Mouse (Mus musculus): Measurements from ENCODE around the gene Ascc1. TPM values are rescaled to one million over a fixed set of nuclear protein-coding genes. Genes with fewer than 3 reads are reported as not detected.
"Not testable (repeated sequence)": the region's sequence is repeated elsewhere in the genome, so short reads cannot be mapped to it uniquely, and the experiment has no call there.

Ascc1 gene
- polyA plus RNA-seq, 1 experiment = 52.9 TPM

- no peaks in the 10 kb centered on the region for H3K4me1 ChIP-seq (ENCODE audit: control insufficient read depth, insufficient read depth, low read length)
- TF ChIP-seq EP300 (IDR thresholded peaks at IDR 0.05; ENCODE audit: insufficient read depth, low read depth, low read length) (no peak), POLR2A (IDR thresholded peaks at IDR 0.05; ENCODE audit: insufficient read depth, low read length) (no peak), CTCF (IDR thresholded peaks at IDR 0.05; ENCODE audit: low read depth, low read length) (no peak)
- H3K4me3 ChIP-seq (ENCODE audit: low read depth, low read length) = no peak overlapping the region
- H3K9me3 ChIP-seq (replicated peaks; ENCODE audit: control insufficient read depth, insufficient read depth, low read length, poor library complexity, severe bottlenecking) = no peaks in the 10 kb centered on the region
- peaks cover 18% of the 10 kb centered on the region for H3K36me3 ChIP-seq (ENCODE audit: control insufficient read depth, insufficient read depth, low read length, poor library complexity, severe bottlenecking)
- no peak overlapping the region for H3K9ac ChIP-seq (ENCODE audit: low read depth, poor library complexity, severe bottlenecking)
- no peaks in the 10 kb centered on the region for H3K27me3 ChIP-seq (ENCODE audit: control insufficient read depth, insufficient read depth, low read length, poor library complexity, severe bottlenecking)
- no peak overlapping the region for H3K27ac ChIP-seq (ENCODE audit: insufficient read depth, low read length)
These were observed 12.2 kb upstream of the Ascc1 start for GRCm38 (mm10) chr10:59990393-59990792.

- H3K36me3 ChIP-seq (ENCODE audit: control insufficient read depth, insufficient read depth, low read length, poor library complexity, severe bottlenecking) = peaks cover 20% of the 10 kb centered on the region
- no peaks in the 10 kb centered on the region for H3K4me1 ChIP-seq (ENCODE audit: control insufficient read depth, insufficient read depth, low read length)
- TF ChIP-seq POLR2A (IDR thresholded peaks at IDR 0.05; ENCODE audit: insufficient read depth, low read length) = no peak
- no peaks in the 10 kb centered on the region for H3K27me3 ChIP-seq (ENCODE audit: control insufficient read depth, insufficient read depth, low read length, poor library complexity, severe bottlenecking)
- no peak overlapping the region for H3K9ac ChIP-seq (ENCODE audit: low read depth, poor library complexity, severe bottlenecking)
- no peaks in the 10 kb centered on the region for H3K9me3 ChIP-seq (replicated peaks; ENCODE audit: control insufficient read depth, insufficient read depth, low read length, poor library complexity, severe bottlenecking)
- no peak overlapping the region for H3K27ac ChIP-seq (ENCODE audit: insufficient read depth, low read length)
- H3K4me3 ChIP-seq (ENCODE audit: low read depth, low read length) = no peak overlapping the region
These were observed 11.2 kb upstream of the Ascc1 start for GRCm38 (mm10) chr10:59991262-59991880.

DNA sequence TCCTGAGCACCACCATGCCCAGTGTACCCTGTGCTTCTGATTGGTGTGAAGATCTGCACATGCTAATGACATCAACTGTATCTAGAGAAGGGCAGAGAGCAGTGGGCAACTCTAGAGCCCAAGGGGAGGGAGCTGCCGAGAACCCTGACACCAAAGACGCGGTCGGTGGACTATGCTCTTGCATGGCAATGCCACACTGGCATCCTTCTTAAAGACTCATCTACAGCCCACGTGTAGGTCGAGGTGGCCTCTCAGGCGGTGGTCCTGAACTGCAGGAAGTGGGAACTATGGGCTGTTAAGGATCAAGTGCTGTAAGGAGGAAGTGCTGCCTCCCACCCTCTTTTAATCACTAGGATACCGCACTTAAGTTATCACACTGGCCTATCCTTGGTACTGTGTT lies 10.6 kb upstream of the Ascc1 start:
- no peak overlapping the region for H3K9ac ChIP-seq (ENCODE audit: low read depth, poor library complexity, severe bottlenecking)
- no peaks in the 10 kb centered on the region for H3K4me1 ChIP-seq (ENCODE audit: control insufficient read depth, insufficient read depth, low read length)
- H3K9me3 ChIP-seq (replicated peaks; ENCODE audit: control insufficient read depth, insufficient read depth, low read length, poor library complexity, severe bottlenecking) = no peaks in the 10 kb centered on the region
- no peaks in the 10 kb centered on the region for H3K27me3 ChIP-seq (ENCODE audit: control insufficient read depth, insufficient read depth, low read length, poor library complexity, severe bottlenecking)
- H3K36me3 ChIP-seq (ENCODE audit: control insufficient read depth, insufficient read depth, low read length, poor library complexity, severe bottlenecking) = peaks cover 20% of the 10 kb centered on the region
- TF ChIP-seq POLR2A (IDR thresholded peaks at IDR 0.05; ENCODE audit: insufficient read depth, low read length) (no peak), CTCF (IDR thresholded peaks at IDR 0.05; ENCODE audit: low read depth, low read length) (no peak), EP300 (IDR thresholded peaks at IDR 0.05; ENCODE audit: insufficient read depth, low read depth, low read length) (no peak)
- H3K27ac ChIP-seq (ENCODE audit: insufficient read depth, low read length) = no peak overlapping the region
- H3K4me3 ChIP-seq (ENCODE audit: low read depth, low read length) = no peak overlapping the region

DNA sequence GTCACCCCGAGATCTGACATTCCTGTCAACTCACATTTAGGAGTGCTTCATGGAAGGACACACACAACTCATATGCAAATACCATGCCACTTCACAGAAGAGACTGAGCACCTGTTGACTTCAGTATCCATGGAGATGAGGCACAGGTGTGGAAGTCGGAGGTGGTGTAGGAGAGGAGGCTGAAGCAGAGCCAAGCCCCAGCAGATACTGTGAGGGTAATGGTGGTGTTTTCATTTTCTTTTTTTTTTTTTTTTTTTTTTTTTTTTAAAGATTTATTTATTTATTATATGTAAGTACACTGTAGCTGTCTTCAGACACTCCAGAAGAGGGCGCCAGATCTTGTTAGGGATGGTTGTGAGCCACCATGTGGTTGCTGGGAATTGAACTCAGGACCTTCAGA lies 8.8 kb upstream of the Ascc1 start:
- peaks cover 10% of the 10 kb centered on the region for H3K36me3 ChIP-seq (ENCODE audit: control insufficient read depth, insufficient read depth, low read length, poor library complexity, severe bottlenecking)
- not testable (repeated sequence) for H3K9ac ChIP-seq (ENCODE audit: low read depth, poor library complexity, severe bottlenecking); H3K9me3 ChIP-seq (replicated peaks; ENCODE audit: control insufficient read depth, insufficient read depth, low read length, poor library complexity, severe bottlenecking); H3K4me3 ChIP-seq (ENCODE audit: low read depth, low read length); H3K27me3 ChIP-seq (ENCODE audit: control insufficient read depth, insufficient read depth, low read length, poor library complexity, severe bottlenecking); H3K4me1 ChIP-seq (ENCODE audit: control insufficient read depth, insufficient read depth, low read length); H3K27ac ChIP-seq (ENCODE audit: insufficient read depth, low read length)

DNA sequence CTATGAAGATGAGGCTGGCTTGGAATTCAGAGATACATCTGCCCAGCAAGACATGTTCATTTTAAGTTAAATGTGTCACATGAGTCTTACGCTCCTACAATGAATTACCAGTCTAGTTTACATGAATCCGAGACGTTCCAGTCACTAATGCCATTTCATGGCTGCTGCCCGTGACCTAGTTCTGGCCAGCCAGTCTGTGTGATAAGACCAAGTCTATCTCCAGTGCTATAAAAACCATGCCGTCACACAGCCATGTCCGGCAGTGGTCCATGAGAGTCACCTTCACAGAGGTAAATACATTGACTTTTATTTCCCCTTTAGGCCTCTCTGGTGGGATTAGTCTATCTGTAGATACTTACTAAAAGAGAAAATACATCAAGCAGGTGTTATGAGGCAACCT lies 6.7 kb upstream of the Ascc1 start:
- TF ChIP-seq EP300 (IDR thresholded peaks at IDR 0.05; ENCODE audit: insufficient read depth, low read depth, low read length) = no peak
- no peak for TF ChIP-seq POLR2A (IDR thresholded peaks at IDR 0.05; ENCODE audit: insufficient read depth, low read length)
- Histone ChIP-seq H3K4me3 (ENCODE audit: low read depth, low read length) (no peak overlapping the region), H3K9me3 (replicated peaks; ENCODE audit: control insufficient read depth, insufficient read depth, low read length, poor library complexity, severe bottlenecking) (no peaks in the 10 kb centered on the region), H3K4me1 (ENCODE audit: control insufficient read depth, insufficient read depth, low read length) (no peaks in the 10 kb centered on the region), H3K36me3 (ENCODE audit: control insufficient read depth, insufficient read depth, low read length, poor library complexity, severe bottlenecking) (peaks cover 4% of the 10 kb centered on the region; the same call in 1 of the 2 replicates), H3K27me3 (ENCODE audit: control insufficient read depth, insufficient read depth, low read length, poor library complexity, severe bottlenecking) (no peaks in the 10 kb centered on the region), H3K9ac (ENCODE audit: low read depth, poor library complexity, severe bottlenecking) (no peak overlapping the region), H3K27ac (ENCODE audit: insufficient read depth, low read length) (no peak overlapping the region)

GRCm38 (mm10) chr10:59997591-59997990 lies 5.0 kb upstream of the Ascc1 start:
- Histone ChIP-seq H3K4me3 (ENCODE audit: low read depth, low read length) (no peak overlapping the region), H3K9me3 (replicated peaks; ENCODE audit: control insufficient read depth, insufficient read depth, low read length, poor library complexity, severe bottlenecking) (no peaks in the 10 kb centered on the region), H3K27ac (ENCODE audit: insufficient read depth, low read length) (no peak overlapping the region), H3K4me1 (ENCODE audit: control insufficient read depth, insufficient read depth, low read length) (no peaks in the 10 kb centered on the region), H3K27me3 (ENCODE audit: control insufficient read depth, insufficient read depth, low read length, poor library complexity, severe bottlenecking) (no peaks in the 10 kb centered on the region), H3K36me3 (ENCODE audit: control insufficient read depth, insufficient read depth, low read length, poor library complexity, severe bottlenecking) (peaks cover 7% of the 10 kb centered on the region; the same call in 1 of the 2 replicates), H3K9ac (ENCODE audit: low read depth, poor library complexity, severe bottlenecking) (no peak overlapping the region)
- no peak for TF ChIP-seq POLR2A (IDR thresholded peaks at IDR 0.05; ENCODE audit: insufficient read depth, low read length)
- no peak for TF ChIP-seq EP300 (IDR thresholded peaks at IDR 0.05; ENCODE audit: insufficient read depth, low read depth, low read length)
- no peak for TF ChIP-seq CTCF (IDR thresholded peaks at IDR 0.05; ENCODE audit: low read depth, low read length)
